23 mouse cellular contexts compared by ENCODE assay signal in the genomic region with DNA sequence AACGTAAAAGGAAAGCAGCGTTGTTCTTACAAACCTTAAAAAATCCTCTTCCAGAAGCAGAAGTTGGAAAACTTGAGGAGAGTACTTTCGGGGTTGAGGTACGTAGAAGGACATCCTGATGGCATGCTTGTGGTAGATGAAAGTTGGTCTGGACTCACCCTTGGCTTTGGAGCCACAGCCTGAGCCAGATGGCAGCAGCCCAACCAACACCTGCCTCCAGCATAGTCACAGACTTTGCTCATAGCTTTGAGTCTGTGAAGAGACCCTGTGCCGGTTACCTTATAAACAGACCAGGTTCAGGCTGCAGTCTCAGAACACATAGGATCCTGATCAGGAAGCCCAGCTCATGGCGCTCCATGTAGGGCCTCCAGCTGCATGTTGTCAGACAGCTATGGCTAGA.
"Had no signal": no experiment of that assay in that cellular context is flagged by ENCODE, and none has a peak within 500 bp of the region (broad histone marks: within the 10 kb centered on the region; RNA-seq: fewer than 3 reads in every experiment).

No protein-coding gene starts in this region.

- ATAC-seq: forebrain, embryonic 15.5 days; forebrain, postnatal 0 days; hindbrain, postnatal 0 days; intestine, embryonic 16.5 days; liver, embryonic 12.5 days had no signal

- H3K4me3 ChIP-seq: forebrain, embryonic 15.5 days; heart, adult 2 months; heart, embryonic 13.5 days; heart, embryonic 15.5 days; hindbrain, embryonic 13.5 days; hindbrain, embryonic 15.5 days; limb, embryonic 13.5 days; limb, embryonic 15.5 days; liver, embryonic 12.5 days had no signal

- H3K4me2 ChIP-seq: forebrain, embryonic 15.5 days; heart, embryonic 11.5 days; heart, embryonic 13.5 days; heart, embryonic 15.5 days; hindbrain, embryonic 13.5 days; hindbrain, embryonic 15.5 days; limb, embryonic 13.5 days; limb, embryonic 15.5 days; liver, embryonic 12.5 days had no signal

- DNase-seq: forebrain, postnatal 0 days; gastrocnemius, postnatal 14 days; gastrocnemius, postnatal 36 days; heart, adult 11 months; heart, adult 2 months; heart, postnatal 14 days; heart, postnatal 36 days; layer of hippocampus, postnatal 36 days; left cerebral cortex, postnatal 4 days; lung, adult 18-20 months had no signal

- H3K27ac ChIP-seq: forebrain, embryonic 15.5 days; heart, adult 2 months; heart, embryonic 13.5 days; heart, embryonic 15.5 days; hindbrain, embryonic 13.5 days; hindbrain, embryonic 15.5 days; hindbrain, postnatal 0 days; kidney, postnatal 0 days; limb, embryonic 13.5 days; limb, embryonic 15.5 days; liver, embryonic 12.5 days; liver, embryonic 14.5 days had no signal

- H3K27me3 ChIP-seq: forebrain, embryonic 15.5 days; heart, embryonic 13.5 days; heart, embryonic 15.5 days; hindbrain, embryonic 13.5 days; hindbrain, embryonic 15.5 days; limb, embryonic 13.5 days; limb, embryonic 15.5 days; liver, embryonic 12.5 days had no signal

- H3K9me3 ChIP-seq: forebrain, embryonic 15.5 days; heart, embryonic 13.5 days; heart, embryonic 15.5 days; hindbrain, embryonic 13.5 days; hindbrain, embryonic 15.5 days; limb, embryonic 13.5 days; limb, embryonic 15.5 days; liver, embryonic 12.5 days had no signal

- H3K9ac ChIP-seq: forebrain, embryonic 15.5 days; forebrain, postnatal 0 days; heart, embryonic 13.5 days; heart, embryonic 15.5 days; hindbrain, embryonic 13.5 days; hindbrain, embryonic 15.5 days; limb, embryonic 13.5 days; limb, embryonic 15.5 days; liver, embryonic 12.5 days; liver, embryonic 14.5 days had no signal

- H3K4me1 ChIP-seq: heart, embryonic 13.5 days; heart, embryonic 15.5 days; hindbrain, embryonic 13.5 days; hindbrain, embryonic 15.5 days; limb, embryonic 13.5 days; limb, embryonic 15.5 days; liver, embryonic 12.5 days had no signal
